Mouse (Mus musculus) CH12.LX (cell line): ENCODE data around the gene Gpsm1. TPM values are rescaled to one million over a fixed set of nuclear protein-coding genes. Genes with fewer than 3 reads are reported as not detected.

Source experiments
- DNase-seq: peaks from one replicate; pipeline ENCODE4 v3.0.0-alpha.2; 2013; ENCODE audit errors: extremely low read depth
- H3K27ac ChIP-seq: 2 replicates; pipeline ENCODE4 v1.5.1; 2012; ENCODE audit warnings: low read depth, mild to moderate bottlenecking, control low read depth, moderate library complexity; ENCODE audit not compliant: insufficient read depth
- H3K27me3 ChIP-seq: replicated peaks from 2 replicates; pipeline ENCODE3; 2012; ENCODE audit warnings: inconsistent platforms
- H3K36me3 ChIP-seq, 2 experiments: replicated peaks in 1 of 2; 2 replicates each; pipeline versions ENCODE3 to v1.6.1; 2012; ENCODE audit warnings: inconsistent platforms in 1 of 2, low read length in 1 of 2, mild to moderate bottlenecking in 1 of 2, mixed read lengths in 1 of 2, moderate library complexity in 1 of 2; ENCODE audit not compliant: control insufficient read depth in 1 of 2, insufficient read depth in 1 of 2
- H3K4me1 ChIP-seq, 2 experiments: 2 replicates each; pipeline ENCODE4 v1.6.1; 2012; ENCODE audit warnings: inconsistent platforms in 1 of 2, moderate library complexity in 1 of 2; ENCODE audit not compliant: insufficient read depth in 2 of 2, control insufficient read depth in 1 of 2
- H3K4me2 ChIP-seq: 2 replicates; pipeline ENCODE4 v1.6.1; 2012; ENCODE audit warnings: low read depth, mild to moderate bottlenecking, control low read depth; ENCODE audit not compliant: poor library complexity, insufficient read depth, severe bottlenecking
- H3K4me3 ChIP-seq, 3 experiments: fragments of 150-350 bp in 1 of 3; sonication (generic) in 1 of 3; replicated peaks in 1 of 3; 2 replicates each; pipeline versions ENCODE3 to v1.5.1; 2011 to 2012; ENCODE audit warnings: low read depth in 2 of 3, low read length in 2 of 3, mild to moderate bottlenecking in 2 of 3, moderate library complexity in 2 of 3, control low read depth in 1 of 3, improper control_type of control experiment in 1 of 3, inconsistent platforms in 1 of 3, mixed read lengths in 1 of 3; ENCODE audit not compliant: poor library complexity in 1 of 3
- H3K79me2 ChIP-seq: replicated peaks from 2 replicates; pipeline ENCODE4 v1.6.1; 2012; ENCODE audit warnings: mild to moderate bottlenecking, moderate library complexity; ENCODE audit not compliant: control insufficient read depth, poor library complexity, insufficient read depth, severe bottlenecking; ENCODE audit errors: extremely low read depth
- H3K9ac ChIP-seq: 2 replicates; pipeline ENCODE4 v1.6.1; 2012; ENCODE audit warnings: low read depth, mild to moderate bottlenecking, control low read depth, moderate library complexity; ENCODE audit not compliant: insufficient read depth
- H3K9me3 ChIP-seq: replicated peaks from 2 replicates; pipeline ENCODE3; 2012; ENCODE audit warnings: low read length, inconsistent platforms, mixed read lengths
- BHLHE40 ChIP-seq: IDR thresholded peaks from 2 replicates; pipeline ENCODE4 v1.6.1; 2011; ENCODE audit warnings: mild to moderate bottlenecking, low read depth, low read length, improper control_type of control experiment
- CHD1 ChIP-seq: IDR thresholded peaks from 2 replicates; pipeline ENCODE4 v1.6.1; 2012; ENCODE audit warnings: low read depth, low read length, improper control_type of control experiment, inconsistent platforms
- CHD2 ChIP-seq: IDR thresholded peaks from 2 replicates; pipeline ENCODE4 v1.6.1; 2011; ENCODE audit warnings: low read length, improper control_type of control experiment
- CTCF ChIP-seq, 2 experiments: IDR thresholded peaks in 1 of 2; conservative IDR thresholded peaks in 1 of 2; 2 replicates each; pipeline ENCODE4 v1.5.1; 2011 to 2012; ENCODE audit warnings: low read depth in 2 of 2, low read length in 2 of 2, improper control_type of control experiment in 1 of 2, inconsistent platforms in 1 of 2, mild to moderate bottlenecking in 1 of 2, moderate library complexity in 1 of 2
- ELF1 ChIP-seq: IDR thresholded peaks from 2 replicates; pipeline ENCODE4 v1.6.1; 2014; ENCODE audit warnings: low read depth, mild to moderate bottlenecking, inconsistent platforms, low read length, improper control_type of control experiment
- EP300 ChIP-seq: IDR thresholded peaks from 2 replicates; pipeline ENCODE4 v1.6.1; 2011; ENCODE audit warnings: low read length, improper control_type of control experiment
- ETS1 ChIP-seq: conservative IDR thresholded peaks from 2 replicates; pipeline ENCODE4 v1.6.1; 2012; ENCODE audit warnings: low read depth, mild to moderate bottlenecking, inconsistent platforms, low read length, improper control_type of control experiment, moderate library complexity
- IRF4 ChIP-seq: IDR thresholded peaks from 2 replicates; pipeline ENCODE4 v1.6.1; 2014; ENCODE audit warnings: low read depth, mild to moderate bottlenecking, inconsistent platforms, low read length, improper control_type of control experiment
- JUN ChIP-seq: IDR thresholded peaks from 2 replicates; pipeline ENCODE4 v1.6.1; 2011; ENCODE audit warnings: low read depth, mild to moderate bottlenecking, low read length, improper control_type of control experiment, moderate library complexity; ENCODE audit not compliant: insufficient read depth
- MYC ChIP-seq: IDR thresholded peaks from 2 replicates; pipeline ENCODE4 v1.6.1; 2011; ENCODE audit warnings: low read depth, mild to moderate bottlenecking, improper control_type of control experiment, low read length
- NRF1 ChIP-seq: IDR thresholded peaks from 2 replicates; pipeline ENCODE4 v1.6.1; 2014; ENCODE audit warnings: low read depth, mild to moderate bottlenecking, inconsistent platforms, low read length, improper control_type of control experiment, moderate library complexity
- POLR2A ChIP-seq: IDR thresholded peaks from 2 replicates; pipeline ENCODE4 v1.6.1; 2011; ENCODE audit warnings: low read depth, mild to moderate bottlenecking, improper control_type of control experiment, low read length
- RAD21 ChIP-seq: IDR thresholded peaks from 2 replicates; pipeline ENCODE4 v1.6.1; 2011; ENCODE audit warnings: low read depth, mild to moderate bottlenecking, low read length, improper control_type of control experiment, moderate library complexity
- SIN3A ChIP-seq: IDR thresholded peaks from 2 replicates; pipeline ENCODE4 v1.6.1; 2012; ENCODE audit warnings: low read length, improper control_type of control experiment, inconsistent platforms
- UBTF ChIP-seq: IDR thresholded peaks from 2 replicates; pipeline ENCODE4 v1.6.1; 2012; ENCODE audit warnings: low read depth, mild to moderate bottlenecking, inconsistent platforms, low read length, improper control_type of control experiment, moderate library complexity
- USF1 ChIP-seq: IDR thresholded peaks from 2 replicates; pipeline ENCODE4 v1.6.1; 2014; ENCODE audit warnings: low read depth, mild to moderate bottlenecking, inconsistent platforms, low read length, improper control_type of control experiment
- USF2 ChIP-seq: conservative IDR thresholded peaks from 2 replicates; pipeline ENCODE4 v1.6.1; 2011; ENCODE audit warnings: low read depth, low read length, improper control_type of control experiment
- ZNF384 ChIP-seq: IDR thresholded peaks from 2 replicates; pipeline ENCODE4 v1.6.1; 2012; ENCODE audit warnings: low read depth, low read length, improper control_type of control experiment, inconsistent platforms
- dilution Hi-C: fragments of 300-500 bp; cut with MboI; formaldehyde crosslinking; loops from 2 replicates; pipeline ENCODE4 v1.14.3; 2020; ENCODE audit warnings: low sequenced_read_pairs; ENCODE audit not compliant: extremely low pct_unique_long_range_greater_than_20kb, extremely low pct_ligation_motif_present
- in situ Hi-C: fragments of 300-500 bp; cut with MboI; formaldehyde crosslinking; loops from 3 replicates; pipeline ENCODE4 v1.14.3; 2019; ENCODE audit warnings: low sequenced_read_pairs, low pct_ligation_motif_present, low pct_unique_long_range_greater_than_20kb, mixed read lengths
- polyA plus RNA-seq: library from polyadenylated mRNA; unstranded; fragments of >175 nt; gene quantifications from 2 replicates; pipeline ENCODE4 v1.2.1, GENCODE M21; 2012; ENCODE audit warnings: low read depth; ENCODE audit not compliant: insufficient read length
- total RNA-seq, 2 experiments: library from RNA; depleted of rRNA; stranded (reverse); fragments of 300-350 nt in 1 of 2; fragments of >200 nt in 1 of 2; gene quantifications; 2 replicates each; pipeline ENCODE4 v1.2.3; 2012 to 2014

The Gpsm1 gene
- total and polyA plus RNA-seq, 3 experiments = 3.2 to 8.1 (median 3.6) TPM

- Histone ChIP-seq H3K4me1 (no peaks in the 10 kb centered on the region), H3K36me3 (no peaks in the 10 kb centered on the region), H3K4me3 (no peak overlapping the region), H3K27ac (no peak overlapping the region), H3K4me2 (no peak overlapping the region), H3K9ac (no peak overlapping the region), H3K27me3 (peaks cover 63% of the 10 kb centered on the region), H3K79me2 (no peaks in the 10 kb centered on the region), H3K9me3 (peaks cover 15% of the 10 kb centered on the region)
- TF ChIP-seq POLR2A (no peak), ETS1 (no peak), CHD1 (no peak), MYC (no peak), RAD21 (no peak), UBTF (no peak)
- no peak for DNase-seq
- in situ Hi-C loops (no loop called here), dilution Hi-C loops (no loop called here)
Measured at GRCm38 (mm10) chr2:26302005-26302503, 13.3 kb upstream of the Gpsm1 start.

GRCm38 (mm10) chr2:26304711-26305110, 10.6 kb upstream of the Gpsm1 start:
- in situ Hi-C loops = no loop called here
- H3K36me3 ChIP-seq = no peaks in the 10 kb centered on the region
- H3K4me2 ChIP-seq = no peak overlapping the region
- H3K27ac ChIP-seq = no peak overlapping the region
- H3K27me3 ChIP-seq = peaks cover 41% of the 10 kb centered on the region
- dilution Hi-C loops = no loop called here
- no peak overlapping the region for H3K4me3 ChIP-seq
- H3K9ac ChIP-seq = no peak overlapping the region
- H3K79me2 ChIP-seq = no peaks in the 10 kb centered on the region
- no peaks in the 10 kb centered on the region for H3K4me1 ChIP-seq
- TF ChIP-seq USF1 (no peak), ETS1 (no peak), BHLHE40 (no peak), IRF4 (no peak), JUN (no peak), NRF1 (no peak), USF2 (no peak), SIN3A (no peak), CTCF (conservative IDR thresholded peaks at IDR 0.05 in 1 of 2, IDR thresholded peaks at IDR 0.05 in 1 of 2; ENCODE audit: low read depth in 2 of 2, low read length in 2 of 2) (no peak), ELF1 (no peak), ZNF384 (no peak), CHD2 (no peak), MYC (no peak), EP300 (no peak)
- TF ChIP-seq, all 38 proteins: peak for 0
- peaks cover 15% of the 10 kb centered on the region for H3K9me3 ChIP-seq
- no peak for DNase-seq
